Mouse (Mus musculus): ENCODE measurements around the gene Ccr2. TPM values are rescaled to one million over a fixed set of nuclear protein-coding genes. Genes with fewer than 3 reads are reported as not detected.

Gene Ccr2
- polyA plus RNA-seq, 1 experiment from 2014 or later: 0.05 TPM

- DNase-seq (ENCODE audit: low spot score): no peak
- H3K27me3 ChIP-seq (ENCODE audit: low read depth, poor library complexity, severe bottlenecking): no peaks in the 10 kb centered on the region
- no peaks in the 10 kb centered on the region for H3K4me1 ChIP-seq
- no peaks in the 10 kb centered on the region for H3K9me3 ChIP-seq (replicated peaks)
- H3K27ac ChIP-seq (replicated peaks): no peak overlapping the region
- H3K36me3 ChIP-seq: no peaks in the 10 kb centered on the region
- H3K4me3 ChIP-seq: no peak overlapping the region
- 84% methylated on average over 1 of the region's 1 CpGs for WGBS
These were observed 1.4 kb upstream of the Ccr2 start for GRCm38 (mm10) chr9:124100357-124100756.

- no peak for DNase-seq (ENCODE audit: low spot score)
- Histone ChIP-seq H3K4me1 (no peaks in the 10 kb centered on the region), H3K27ac (replicated peaks) (no peak overlapping the region), H3K9me3 (replicated peaks) (no peaks in the 10 kb centered on the region), H3K4me3 (no peak overlapping the region), H3K27me3 (ENCODE audit: low read depth, poor library complexity, severe bottlenecking) (no peaks in the 10 kb centered on the region), H3K36me3 (no peaks in the 10 kb centered on the region)
- WGBS: 50% methylated on average over 1 of the region's 1 CpGs
These were observed 1.4 kb downstream of the Ccr2 start for GRCm38 (mm10) chr9:124103199-124103598.

- Histone ChIP-seq H3K4me3 (no peak overlapping the region), H3K27ac (replicated peaks) (no peak overlapping the region), H3K9me3 (replicated peaks) (no peaks in the 10 kb centered on the region), H3K36me3 (no peaks in the 10 kb centered on the region), H3K4me1 (no peaks in the 10 kb centered on the region), H3K27me3 (ENCODE audit: low read depth, poor library complexity, severe bottlenecking) (no peaks in the 10 kb centered on the region; the same call in 1 of the 2 replicates)
- DNase-seq (ENCODE audit: low spot score): no peak
These were observed 3.4 kb downstream of the Ccr2 start for GRCm38 (mm10) chr9:124105196-124105595.

GRCm38 (mm10) chr9:124107232-124107631, 5.5 kb downstream of the Ccr2 start:
- H3K4me1 ChIP-seq: peaks cover 6% of the 10 kb centered on the region; the same call in 1 of the 2 replicates
- no peak for DNase-seq (ENCODE audit: low spot score)
- H3K9me3 ChIP-seq (replicated peaks): no peaks in the 10 kb centered on the region
- no peaks in the 10 kb centered on the region; the same call in 1 of the 2 replicates for H3K27me3 ChIP-seq (ENCODE audit: low read depth, poor library complexity, severe bottlenecking)
- H3K4me3 ChIP-seq: no peak overlapping the region
- H3K27ac ChIP-seq (replicated peaks): no peak overlapping the region
- no peaks in the 10 kb centered on the region for H3K36me3 ChIP-seq

- Histone ChIP-seq H3K4me3 (no peak overlapping the region), H3K27me3 (ENCODE audit: low read depth, poor library complexity, severe bottlenecking) (no peaks in the 10 kb centered on the region; the same call in 1 of the 2 replicates), H3K4me1 (peaks cover 6% of the 10 kb centered on the region; the same call in 1 of the 2 replicates), H3K9me3 (replicated peaks) (no peaks in the 10 kb centered on the region), H3K36me3 (no peaks in the 10 kb centered on the region), H3K27ac (replicated peaks) (no peak overlapping the region)
- no peak for DNase-seq (ENCODE audit: low spot score)
- WGBS: 73% methylated on average over 2 of the region's 2 CpGs
These were observed 6.8 kb downstream of the Ccr2 start for GRCm38 (mm10) chr9:124108356-124109127.

- DNase-seq (ENCODE audit: low spot score): no peak
- Histone ChIP-seq H3K4me3 (no peak overlapping the region), H3K9me3 (replicated peaks) (no peaks in the 10 kb centered on the region), H3K27ac (replicated peaks) (no peak overlapping the region), H3K27me3 (ENCODE audit: low read depth, poor library complexity, severe bottlenecking) (no peaks in the 10 kb centered on the region; the same call in 1 of the 2 replicates), H3K4me1 (peaks cover 6% of the 10 kb centered on the region; the same call in 1 of the 2 replicates), H3K36me3 (no peaks in the 10 kb centered on the region)
- 81% methylated on average over 1 of the region's 1 CpGs for WGBS
These were observed 10.2 kb downstream of the Ccr2 start for GRCm38 (mm10) chr9:124111997-124112396.

- peaks cover 6% of the 10 kb centered on the region; the same call in 1 of the 2 replicates for H3K4me1 ChIP-seq
- no peaks in the 10 kb centered on the region; the same call in 1 of the 2 replicates for H3K27me3 ChIP-seq (ENCODE audit: low read depth, poor library complexity, severe bottlenecking)
- no peak for DNase-seq (ENCODE audit: low spot score)
- H3K36me3 ChIP-seq: no peaks in the 10 kb centered on the region
- no peak overlapping the region for H3K27ac ChIP-seq (replicated peaks)
- WGBS: 82% methylated on average over 1 of the region's 1 CpGs
- H3K4me3 ChIP-seq: no peak overlapping the region
- no peaks in the 10 kb centered on the region for H3K9me3 ChIP-seq (replicated peaks)
These were observed 11.0 kb downstream of the Ccr2 start for GRCm38 (mm10) chr9:124112591-124113239.

- Histone ChIP-seq H3K4me3 (no peak overlapping the region), H3K27ac (replicated peaks) (no peak overlapping the region), H3K36me3 (no peaks in the 10 kb centered on the region), H3K27me3 (ENCODE audit: low read depth, poor library complexity, severe bottlenecking) (no peaks in the 10 kb centered on the region; the same call in 1 of the 2 replicates), H3K4me1 (peaks cover 6% of the 10 kb centered on the region; the same call in 1 of the 2 replicates), H3K9me3 (replicated peaks) (no peaks in the 10 kb centered on the region)
- WGBS: 96% methylated on average over 1 of the region's 1 CpGs
- DNase-seq (ENCODE audit: low spot score): no peak
These were observed 12.0 kb downstream of the Ccr2 start for GRCm38 (mm10) chr9:124113777-124114176.

- H3K4me3 ChIP-seq: no peak overlapping the region
- H3K4me1 ChIP-seq: no peaks in the 10 kb centered on the region
- no peaks in the 10 kb centered on the region; the same call in 1 of the 2 replicates for H3K27me3 ChIP-seq (ENCODE audit: low read depth, poor library complexity, severe bottlenecking)
- no peaks in the 10 kb centered on the region for H3K9me3 ChIP-seq (replicated peaks)
- H3K36me3 ChIP-seq: no peaks in the 10 kb centered on the region
- H3K27ac ChIP-seq (replicated peaks): no peak overlapping the region
- 94% methylated on average over 1 of the region's 1 CpGs for WGBS
- DNase-seq (ENCODE audit: low spot score): no peak
These were observed 16.7 kb downstream of the Ccr2 start for GRCm38 (mm10) chr9:124118489-124118888.

GRCm38 (mm10) chr9:124121387-124122184, 19.8 kb downstream of the Ccr2 start, which contains the start of gene Ccr5:
TSS of gene Ccr5 (plus strand) at chr9:124121543.
- no peak within 1 kb of the TSS for H3K4me3 ChIP-seq
- DNase-seq (ENCODE audit: low spot score): no peak
- no peak within 1 kb of the TSS for H3K27ac ChIP-seq (replicated peaks)
- H3K4me1 ChIP-seq: no peaks in the 10 kb centered on the region
- no peaks in the 10 kb centered on the region for H3K9me3 ChIP-seq (replicated peaks)
- H3K36me3 ChIP-seq: no peaks in the 10 kb centered on the region
- 86% methylated on average over 3 of the region's 3 CpGs for whole genome bisulfite sequencing
- H3K27me3 ChIP-seq (ENCODE audit: low read depth, poor library complexity, severe bottlenecking): no peaks in the 10 kb centered on the region

- WGBS: 85% methylated on average over 11 of the region's 11 CpGs
- no peaks in the 10 kb centered on the region for H3K27me3 ChIP-seq (ENCODE audit: low read depth, poor library complexity, severe bottlenecking)
- DNase-seq (ENCODE audit: low spot score): no peak
- H3K4me1 ChIP-seq: no peaks in the 10 kb centered on the region
- no peaks in the 10 kb centered on the region for H3K9me3 ChIP-seq (replicated peaks)
- no peak overlapping the region for H3K4me3 ChIP-seq
- no peak overlapping the region for H3K27ac ChIP-seq (replicated peaks)
- no peaks in the 10 kb centered on the region for H3K36me3 ChIP-seq
These were observed 23.8 kb downstream of the Ccr2 start for GRCm38 (mm10) chr9:124125576-124125975.

- WGBS: 62% methylated on average over 5 of the region's 5 CpGs
- H3K27me3 ChIP-seq (ENCODE audit: low read depth, poor library complexity, severe bottlenecking): no peaks in the 10 kb centered on the region
- no peaks in the 10 kb centered on the region for H3K36me3 ChIP-seq
These were observed 24.6 kb downstream of the Ccr2 start for GRCm38 (mm10) chr9:124126373-124126772.

More at GRCm38 (mm10) chr9:124126373-124126772, 24.6 kb downstream of the Ccr2 start:
- DNase-seq (ENCODE audit: low spot score): no peak
- Histone ChIP-seq H3K9me3 (replicated peaks) (no peaks in the 10 kb centered on the region), H3K27ac (replicated peaks) (0 out of 2 replicates have a peak overlapping the region, but pooled peaks have one; percentile 42), H3K4me3 (no peak overlapping the region), H3K4me1 (no peaks in the 10 kb centered on the region)
